Mouse (Mus musculus): ENCODE results near the gene Mill2. TPM values are rescaled to one million over a fixed set of nuclear protein-coding genes. Genes with fewer than 3 reads are reported as not detected.
A peak's percentile ranks its signal among the peaks of the same experiment; 100 is the strongest.

Mill2 gene
- total and polyA plus RNA-seq, 3 experiments = not detected

- dilution Hi-C loops (cut with MboI; ENCODE audit: extremely low pct_ligation_motif_present, extremely low pct_unique_long_range_greater_than_20kb, low sequenced_read_pairs) (no loop called here), in situ Hi-C loops (cut with MboI; ENCODE audit: low pct_ligation_motif_present, low pct_unique_long_range_greater_than_20kb, low sequenced_read_pairs) (no loop called here)
- Histone ChIP-seq H3K27me3 (replicated peaks) (peaks cover 75% of the 10 kb centered on the region), H3K9me3 (replicated peaks; ENCODE audit: low read length) (no peaks in the 10 kb centered on the region), H3K27ac (ENCODE audit: insufficient read depth, low read depth) (no peak overlapping the region), H3K4me2 (ENCODE audit: insufficient read depth, low read depth, poor library complexity, severe bottlenecking) (no peak overlapping the region), H3K9ac (ENCODE audit: insufficient read depth, low read depth) (no peak overlapping the region), H3K36me3 (replicated peaks in 1 of 2; ENCODE audit: control insufficient read depth in 1 of 2, insufficient read depth in 1 of 2, low read length in 1 of 2) (no peaks in the 10 kb centered on the region), H3K4me3 (replicated peaks in 1 of 3; ENCODE audit: low read depth in 2 of 3, low read length in 2 of 3, poor library complexity in 1 of 3) (no peak overlapping the region), H3K4me1 (ENCODE audit: control insufficient read depth in 1 of 2, insufficient read depth in 2 of 2) (0 out of 4 replicates have a peak, but pooled peaks cover 0 to 2% of the 10 kb centered on the region in 2 experiments), H3K79me2 (replicated peaks; ENCODE audit: control insufficient read depth, extremely low read depth, insufficient read depth, poor library complexity, severe bottlenecking) (no peaks in the 10 kb centered on the region)
- DNase-seq (ENCODE audit: extremely low read depth) = no peak
- TF ChIP-seq USF1 (IDR thresholded peaks at IDR 0.05; ENCODE audit: low read depth, low read length) (no peak), CTCF (conservative IDR thresholded peaks at IDR 0.05 in 1 of 2, IDR thresholded peaks at IDR 0.05 in 1 of 2; ENCODE audit: low read depth in 2 of 2, low read length in 2 of 2) (0 out of 4 replicates have a peak, but pooled peaks of 1 of the 2 experiments have one; percentile 7), KAT2A (IDR thresholded peaks at IDR 0.05; ENCODE audit: insufficient replicate concordance, low read length) (no peak), POLR2A (IDR thresholded peaks at IDR 0.05; ENCODE audit: low read depth, low read length) (no peak), ELF1 (IDR thresholded peaks at IDR 0.05; ENCODE audit: low read depth, low read length) (no peak)
Observed at GRCm38 (mm10) chr7:18844811-18845210, 5.0 kb downstream of the Mill2 start.

GRCm38 (mm10) chr7:18848395-18848794 is 8.6 kb downstream of the Mill2 start:
- H3K9ac ChIP-seq (ENCODE audit: insufficient read depth, low read depth) = no peak overlapping the region
- H3K4me2 ChIP-seq (ENCODE audit: insufficient read depth, low read depth, poor library complexity, severe bottlenecking) = no peak overlapping the region
- H3K4me1 ChIP-seq (ENCODE audit: control insufficient read depth in 1 of 2, insufficient read depth in 2 of 2) = 0 out of 4 replicates have a peak, but pooled peaks cover 0 to 2% of the 10 kb centered on the region in 2 experiments
- in situ Hi-C loops (cut with MboI; ENCODE audit: low pct_ligation_motif_present, low pct_unique_long_range_greater_than_20kb, low sequenced_read_pairs) (no loop called here), dilution Hi-C loops (cut with MboI; ENCODE audit: extremely low pct_ligation_motif_present, extremely low pct_unique_long_range_greater_than_20kb, low sequenced_read_pairs) (no loop called here)
- DNase-seq (ENCODE audit: extremely low read depth) = no peak
- no peaks in the 10 kb centered on the region for H3K36me3 ChIP-seq (replicated peaks in 1 of 2; ENCODE audit: control insufficient read depth in 1 of 2, insufficient read depth in 1 of 2, low read length in 1 of 2)
- no peak overlapping the region for H3K4me3 ChIP-seq (replicated peaks in 1 of 3; ENCODE audit: low read depth in 2 of 3, low read length in 2 of 3, poor library complexity in 1 of 3)
- no peaks in the 10 kb centered on the region for H3K9me3 ChIP-seq (replicated peaks; ENCODE audit: low read length)
- H3K79me2 ChIP-seq (replicated peaks; ENCODE audit: control insufficient read depth, extremely low read depth, insufficient read depth, poor library complexity, severe bottlenecking) = no peaks in the 10 kb centered on the region
- H3K27me3 ChIP-seq (replicated peaks) = peaks cover 77% of the 10 kb centered on the region
- H3K27ac ChIP-seq (ENCODE audit: insufficient read depth, low read depth) = no peak overlapping the region
- no peak for TF ChIP-seq JUND (conservative IDR thresholded peaks at IDR 0.05; ENCODE audit: low read depth, low read length)
- no peak for TF ChIP-seq POLR2AphosphoS2 (IDR thresholded peaks at IDR 0.05; ENCODE audit: low read depth, low read length)
- no peak for TF ChIP-seq RAD21 (IDR thresholded peaks at IDR 0.05; ENCODE audit: low read depth, low read length)

- Histone ChIP-seq H3K4me3 (replicated peaks in 1 of 3; ENCODE audit: low read depth in 2 of 3, low read length in 2 of 3, poor library complexity in 1 of 3) (no peak overlapping the region), H3K4me1 (ENCODE audit: control insufficient read depth in 1 of 2, insufficient read depth in 2 of 2) (no peaks in the 10 kb centered on the region), H3K9ac (ENCODE audit: insufficient read depth, low read depth) (no peak overlapping the region), H3K27ac (ENCODE audit: insufficient read depth, low read depth) (no peak overlapping the region), H3K79me2 (replicated peaks; ENCODE audit: control insufficient read depth, extremely low read depth, insufficient read depth, poor library complexity, severe bottlenecking) (no peaks in the 10 kb centered on the region), H3K36me3 (replicated peaks in 1 of 2; ENCODE audit: control insufficient read depth in 1 of 2, insufficient read depth in 1 of 2, low read length in 1 of 2) (no peaks in the 10 kb centered on the region), H3K4me2 (ENCODE audit: insufficient read depth, low read depth, poor library complexity, severe bottlenecking) (no peak overlapping the region), H3K27me3 (replicated peaks) (peaks cover 70% of the 10 kb centered on the region), H3K9me3 (replicated peaks; ENCODE audit: low read length) (peaks cover 7% of the 10 kb centered on the region)
- DNase-seq (ENCODE audit: extremely low read depth) = no peak
- dilution Hi-C loops (cut with MboI; ENCODE audit: extremely low pct_ligation_motif_present, extremely low pct_unique_long_range_greater_than_20kb, low sequenced_read_pairs) (no loop called here), in situ Hi-C loops (cut with MboI; ENCODE audit: low pct_ligation_motif_present, low pct_unique_long_range_greater_than_20kb, low sequenced_read_pairs) (no loop called here)
- no peak for TF ChIP-seq MAZ (IDR thresholded peaks at IDR 0.05; ENCODE audit: low read depth, low read length)
- no peak for TF ChIP-seq GABPA (IDR thresholded peaks at IDR 0.05; ENCODE audit: insufficient replicate concordance, low read depth, low read length)
- TF ChIP-seq TCF12 (IDR thresholded peaks at IDR 0.05; ENCODE audit: low read depth, low read length) = no peak
Observed at GRCm38 (mm10) chr7:18858310-18858916, 18.6 kb downstream of the Mill2 start.

All from CH12.LX (cell line).